Mouse (Mus musculus) gonadal fat pad, adult 2 months (tissue): ENCODE data around the gene Sf3b3. TPM values are rescaled to one million over a fixed set of nuclear protein-coding genes. Genes with fewer than 3 reads are reported as not detected.
"Not testable (repeated sequence)": the region's sequence is repeated elsewhere in the genome, so short reads cannot be mapped to it uniquely, and the experiment has no call there.

Experiments used
- DNase-seq: peaks from one replicate; pipeline ENCODE4 v3.0.0-alpha.2; 2012; ENCODE audit warnings: low read depth
- polyA plus RNA-seq: library from polyadenylated mRNA; depleted of rRNA; stranded (reverse); fragments of >200 nt; gene quantifications from 2 replicates; pipeline ENCODE4 v1.2.3, GENCODE M21; 2012

Gene Sf3b3
- polyA plus RNA-seq, 1 experiment = 32.8 TPM

DNA sequence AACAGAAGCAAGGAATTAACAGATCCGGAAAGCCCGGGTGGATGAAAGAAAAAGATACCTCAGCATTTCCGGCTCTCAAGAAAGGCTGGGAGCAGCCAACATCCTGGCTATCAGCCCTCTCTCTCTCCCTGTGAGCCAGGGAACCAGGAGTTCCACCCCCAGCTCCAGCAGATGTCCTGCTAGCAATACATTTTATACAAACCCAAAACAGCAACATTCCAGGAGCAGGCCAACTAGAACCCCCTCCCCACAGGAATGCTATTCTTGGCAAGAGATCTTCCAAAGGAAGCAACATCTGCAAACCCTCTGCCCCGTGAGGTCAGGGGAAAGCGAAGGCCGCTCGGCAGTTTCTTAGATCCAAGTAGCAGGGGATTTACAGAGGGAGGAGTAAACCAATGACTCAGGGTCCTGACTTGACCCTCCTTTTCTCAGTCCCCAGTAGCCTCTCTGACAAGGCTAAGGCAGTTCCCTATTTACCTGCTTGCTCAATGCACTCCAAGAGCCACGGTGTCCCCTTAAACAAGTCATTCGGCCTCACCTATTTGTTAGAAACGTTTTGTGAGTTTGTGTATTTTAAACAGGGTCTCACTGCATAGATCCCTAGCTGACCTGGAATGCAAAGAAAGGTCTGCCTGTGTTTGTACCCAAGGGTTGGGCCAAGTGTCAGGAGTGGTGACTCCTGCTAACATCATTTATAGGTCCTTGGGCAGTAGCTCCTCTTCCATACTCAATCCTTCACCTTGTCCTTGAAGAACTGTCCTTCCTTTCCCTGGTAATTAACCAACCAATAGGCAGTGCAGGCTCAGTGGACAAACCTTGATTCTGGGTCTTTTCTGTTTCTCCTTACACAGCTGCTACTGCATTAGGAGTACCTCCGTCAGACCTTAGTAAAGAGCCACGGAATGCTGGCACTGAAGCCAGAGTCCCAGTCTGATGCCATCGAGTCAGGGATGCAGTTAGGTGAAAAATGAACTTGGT, 37.8 kb downstream of the Sf3b3 start:
- no peak for DNase-seq

GRCm38 (mm10) chr8:110806146-110806545, 40.4 kb downstream of the Sf3b3 start:
- no peak for DNase-seq

GRCm38 (mm10) chr8:110805669-110806068, 40.9 kb downstream of the Sf3b3 start, which contains the start of gene Il34:
Il34 (minus strand) TSS chr8:110805924.
- no peak for DNase-seq

DNA sequence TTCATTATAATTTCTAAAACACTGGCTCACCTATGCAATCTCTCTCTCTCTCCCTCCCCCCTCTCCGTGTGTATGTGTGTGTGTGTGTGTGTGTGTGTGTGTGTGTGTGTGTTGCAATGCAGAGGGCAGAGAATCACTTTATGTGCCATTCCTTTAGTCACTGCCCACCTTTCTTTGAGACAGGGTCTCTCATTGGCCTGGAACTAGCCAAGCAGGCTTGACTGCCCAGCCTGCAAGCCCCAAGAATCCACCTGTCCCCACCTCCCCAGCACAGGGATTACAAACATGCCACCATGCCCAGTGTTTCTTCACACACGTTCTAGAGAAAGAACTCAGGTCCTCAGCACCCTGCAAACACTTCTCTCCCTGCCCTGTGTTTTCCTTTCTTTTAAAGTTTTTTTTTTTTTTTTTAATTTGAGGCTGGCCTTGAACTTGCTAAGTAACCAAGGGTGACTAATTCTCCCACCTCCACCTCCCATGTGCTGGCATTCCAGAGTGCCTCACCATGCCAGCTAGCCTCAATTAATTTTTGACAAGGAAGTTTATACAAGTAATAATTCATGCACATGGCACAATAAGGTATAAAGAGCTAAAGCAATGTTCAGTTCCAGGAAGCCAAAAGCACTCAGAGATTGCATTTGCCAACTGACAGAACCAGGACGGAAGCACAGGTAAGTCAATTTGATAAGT, 41.6 kb downstream of the Sf3b3 start:
- no peak for DNase-seq

DNA sequence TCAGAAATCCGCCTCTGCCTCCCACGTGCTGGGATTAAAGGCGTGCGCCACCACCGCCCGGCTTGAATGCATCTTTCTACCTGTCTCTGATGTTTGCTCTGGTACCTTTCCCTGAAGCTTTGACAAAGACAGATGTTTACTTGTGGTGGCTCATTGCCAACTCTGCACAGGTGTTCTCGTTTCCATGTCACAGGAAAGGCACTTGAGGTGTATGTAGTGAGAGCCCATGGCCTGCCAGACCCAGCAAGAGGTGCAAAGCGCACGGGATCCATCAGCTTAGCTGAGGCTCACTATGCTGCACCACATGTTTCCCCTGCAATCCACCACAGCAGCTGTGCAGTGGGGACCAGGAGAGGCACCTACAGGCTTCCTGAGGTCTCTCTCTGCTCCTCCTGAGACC, 42.7 kb downstream of the Sf3b3 start:
- DNase-seq = no peak

- DNase-seq = no peak
These were observed 43.6 kb downstream of the Sf3b3 start for GRCm38 (mm10) chr8:110802988-110803387.

GRCm38 (mm10) chr8:110797086-110797485, 49.5 kb downstream of the Sf3b3 start:
- DNase-seq = no peak

DNA sequence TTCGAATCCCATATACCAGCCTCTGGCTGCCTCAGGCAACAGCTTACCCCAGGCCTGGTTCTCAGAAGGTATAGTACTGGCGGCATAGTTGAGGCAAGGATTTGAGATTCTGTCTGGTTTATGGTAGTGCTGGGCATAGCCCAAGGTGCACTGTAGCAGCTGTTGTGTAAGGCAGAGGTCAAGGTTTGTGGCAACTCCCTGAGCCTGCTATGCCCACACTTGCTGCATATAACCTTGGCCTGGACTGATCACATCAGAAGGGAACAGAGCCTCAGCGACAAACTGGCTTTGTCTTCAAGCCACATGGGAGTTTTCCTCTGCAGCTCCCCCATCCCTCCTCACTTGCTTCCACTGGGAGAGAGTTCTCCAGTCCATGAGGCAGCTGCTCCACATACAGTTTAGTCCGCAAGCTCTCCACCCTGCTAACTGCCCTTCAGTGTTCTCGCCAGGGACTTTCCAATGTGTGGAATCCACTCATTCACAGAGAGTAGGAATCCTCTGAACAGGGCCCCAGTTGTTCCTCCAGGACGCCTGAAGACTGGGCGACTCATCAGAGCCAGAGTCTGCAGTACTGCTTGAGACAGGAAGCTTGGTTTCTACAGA, 52.1 kb downstream of the Sf3b3 start:
- no peak for DNase-seq

GRCm38 (mm10) chr8:110793936-110794335, 52.7 kb downstream of the Sf3b3 start:
- DNase-seq = no peak

- no peak for DNase-seq
These were observed 53.1 kb downstream of the Sf3b3 start for GRCm38 (mm10) chr8:110793511-110793910.

- DNase-seq = no peak
These were observed 53.9 kb downstream of the Sf3b3 start for GRCm38 (mm10) chr8:110792574-110793200.

DNA sequence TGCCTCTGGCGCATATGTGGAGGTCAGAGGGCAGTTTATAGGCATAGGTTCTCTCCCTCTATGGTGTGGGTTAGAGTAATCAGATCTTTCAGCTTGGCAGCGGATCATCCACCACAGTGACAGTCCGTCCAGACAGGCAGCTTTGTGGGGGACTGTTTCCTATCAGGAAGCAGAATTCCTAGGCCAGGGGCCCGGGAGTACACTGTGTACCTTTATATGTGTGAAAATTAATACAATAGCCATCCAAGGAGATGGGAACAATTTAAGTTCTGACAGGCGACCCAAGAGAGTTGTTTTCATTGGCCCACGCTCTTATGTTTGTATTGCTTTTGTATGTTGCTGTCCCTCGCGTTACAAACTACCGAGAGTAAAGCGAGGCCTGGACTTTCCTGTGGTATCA, 55.4 kb downstream of the Sf3b3 start:
- no peak for DNase-seq

DNA sequence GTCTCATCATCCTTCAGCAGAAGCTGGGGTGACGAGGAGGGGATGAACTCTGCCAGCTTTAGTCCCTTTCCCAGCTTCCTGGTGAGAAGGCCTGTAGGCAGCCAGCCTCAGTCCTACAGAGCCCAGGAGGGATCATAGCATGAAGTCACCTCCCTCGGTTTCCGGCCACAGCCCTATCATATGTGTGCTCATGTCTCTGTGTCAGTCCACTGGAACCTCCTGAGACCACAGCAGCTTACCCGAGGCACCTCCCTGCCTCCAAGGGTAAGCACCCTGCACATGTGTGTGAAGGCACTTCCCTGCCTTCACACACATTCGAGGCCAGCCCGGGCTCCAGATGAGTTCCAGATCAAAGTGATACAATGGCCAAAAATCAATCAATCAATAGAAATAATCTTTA, 56.3 kb downstream of the Sf3b3 start:
- DNase-seq = no peak

GRCm38 (mm10) chr8:110789571-110789970, 57.0 kb downstream of the Sf3b3 start:
- no peak for DNase-seq

DNA sequence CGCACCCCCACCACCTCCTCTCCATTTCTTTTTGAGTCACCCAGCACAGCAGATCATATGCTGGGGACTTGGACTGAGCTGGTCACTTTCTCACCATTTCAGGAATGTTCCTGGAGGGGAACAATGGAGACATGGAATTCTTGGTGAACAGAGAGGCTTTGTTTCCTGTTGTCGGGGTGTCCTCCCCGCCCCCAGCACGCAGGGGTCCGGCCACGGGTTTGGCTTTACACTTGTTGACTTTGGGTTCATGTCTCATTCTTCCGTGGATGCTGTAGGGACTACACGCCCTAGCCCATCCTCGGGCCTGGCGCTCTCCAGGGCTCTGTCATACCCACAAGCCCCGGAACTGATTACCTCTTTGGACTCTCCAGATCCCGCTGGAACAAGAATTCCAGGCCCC, 57.6 kb downstream of the Sf3b3 start:
- DNase-seq = no peak

DNA sequence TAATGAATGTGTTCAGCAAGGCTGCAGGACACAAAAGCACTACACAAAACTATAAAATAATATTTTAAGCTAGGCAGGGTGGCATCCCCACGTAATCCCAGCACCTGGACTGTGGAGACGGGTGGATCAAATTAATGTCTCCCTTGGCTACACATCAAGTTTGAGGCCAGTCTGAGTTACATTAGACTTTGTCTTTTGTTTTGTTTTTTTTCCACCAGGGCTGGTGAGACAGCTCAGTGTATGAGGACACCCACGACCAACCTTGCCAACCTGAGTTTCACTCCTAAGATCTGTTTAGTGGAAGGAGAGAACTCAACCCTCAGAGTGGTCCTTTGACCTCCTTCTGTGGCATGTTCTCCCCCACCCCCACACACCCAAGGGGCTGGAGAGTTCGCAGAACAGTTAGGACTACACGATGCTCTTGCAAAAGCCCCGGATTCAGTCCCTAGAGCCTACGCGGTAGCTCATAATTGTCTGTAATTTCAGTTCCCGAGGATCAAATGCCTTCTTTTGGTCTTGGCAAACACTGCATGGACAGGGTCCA, 59.1 kb downstream of the Sf3b3 start:
- DNase-seq = no peak

GRCm38 (mm10) chr8:110786934-110787333, 59.7 kb downstream of the Sf3b3 start:
- no peak for DNase-seq

DNA sequence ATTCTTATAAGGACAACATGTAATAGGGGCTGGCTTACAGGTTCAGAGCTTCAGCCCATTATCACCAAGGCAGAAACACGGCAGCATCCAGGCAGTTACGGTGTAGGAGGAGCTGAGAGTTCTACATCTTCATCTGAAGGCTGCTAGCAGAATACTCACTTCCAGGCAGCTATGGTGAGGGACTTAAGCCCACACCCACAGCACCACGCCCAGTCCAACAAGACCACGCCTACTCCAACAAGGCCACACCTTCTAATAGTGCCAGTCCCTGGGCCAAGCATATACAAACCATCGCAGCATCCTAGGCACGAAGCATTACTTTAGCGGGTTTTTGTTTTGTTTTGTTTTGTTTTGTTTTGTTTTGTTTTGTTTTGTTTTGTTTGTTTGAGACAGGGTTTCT, 60.1 kb downstream of the Sf3b3 start:
- DNase-seq = not testable (repeated sequence)

DNA sequence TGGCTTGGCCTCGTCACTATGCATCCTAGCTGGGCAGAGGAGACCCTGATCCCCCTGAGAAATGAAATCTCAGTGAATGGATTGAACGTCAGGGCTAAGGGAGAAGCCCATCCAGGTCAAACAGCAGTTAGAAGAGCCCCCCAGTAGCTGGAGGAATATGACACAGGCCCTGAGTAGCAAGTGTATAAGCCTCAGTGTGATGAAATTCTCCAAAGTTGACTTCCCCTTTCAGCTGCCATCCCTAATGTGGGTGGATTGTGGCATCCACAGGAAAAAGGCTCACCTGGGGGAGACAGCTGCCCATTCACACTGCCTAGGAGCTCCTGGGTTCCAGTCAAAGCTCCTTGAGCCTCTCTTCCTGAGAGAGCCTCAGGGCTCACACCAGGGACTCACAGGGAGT, 61.2 kb downstream of the Sf3b3 start:
- DNase-seq = no peak

GRCm38 (mm10) chr8:110779924-110780718, 66.5 kb downstream of the Sf3b3 start:
- DNase-seq = no peak

DNA sequence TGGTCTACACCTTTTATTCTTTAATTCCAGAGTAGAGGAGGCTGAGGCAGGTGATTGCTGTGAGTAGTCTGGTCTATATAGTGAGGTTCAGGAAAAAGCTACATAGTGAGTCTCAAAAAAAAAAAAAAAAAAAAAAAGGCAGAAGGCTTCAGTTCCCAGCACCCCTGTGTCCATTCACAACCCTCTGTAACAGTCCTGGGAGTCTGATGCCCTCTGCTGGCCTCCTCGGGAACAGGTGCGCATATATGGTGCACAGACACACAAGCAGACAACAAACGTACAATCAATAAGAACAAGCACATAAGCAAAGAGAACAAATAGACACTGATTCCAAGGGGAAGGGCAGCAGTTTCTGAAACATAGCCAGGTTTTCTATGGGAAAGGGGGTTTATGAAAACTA, 70.3 kb downstream of the Sf3b3 start:
- no peak for DNase-seq
